19 mouse cellular contexts compared by ENCODE assay signal in the genomic region with DNA sequence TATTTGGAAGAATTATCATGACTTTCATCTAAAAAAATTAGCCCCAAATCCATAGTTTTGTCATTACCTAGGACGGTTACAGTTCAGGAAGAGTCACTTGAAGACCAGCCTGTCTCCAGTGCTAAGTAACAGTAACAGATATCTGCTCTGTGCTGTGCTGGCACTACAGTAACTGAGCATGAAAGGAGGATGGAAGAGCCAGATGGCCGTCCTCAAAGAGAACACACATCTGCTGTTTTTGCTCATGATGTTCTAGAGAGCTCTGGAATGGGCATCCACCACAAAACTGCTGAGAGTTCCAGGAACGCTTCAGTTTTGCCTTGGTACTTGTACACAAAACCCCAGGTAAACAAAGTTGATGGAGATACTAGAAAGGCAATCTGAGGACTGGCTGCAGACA. TPM values are rescaled to one million over a fixed set of nuclear protein-coding genes. Genes with fewer than 3 reads are reported as not detected.
DNase-seq lines count a peak whose midpoint lies in the region; ATAC-seq lines count a peak whose summit lies in the region.
"Had no signal": no experiment of that assay in that cellular context is flagged by ENCODE, and none has a peak within 500 bp of the region (broad histone marks: within the 10 kb centered on the region; RNA-seq: fewer than 3 reads in every experiment).

No protein-coding gene starts in this region.

- no peak overlapping the region for H3K9ac ChIP-seq in heart, embryonic 12.5 days
- H3K9ac ChIP-seq: limb, embryonic 13.5 days; liver, embryonic 14.5 days; neural tube, embryonic 13.5 days had no signal

- H3K4me1 ChIP-seq in heart, embryonic 10.5 days: peaks cover 19% of the 10 kb centered on the region; the same call in 1 of the 2 replicates
- peaks cover 15% of the 10 kb centered on the region for H3K4me1 ChIP-seq in heart, embryonic 12.5 days (replicated peaks)
- H3K4me1 ChIP-seq: neural tube, embryonic 13.5 days had no signal

- no peak overlapping the region for H3K4me3 ChIP-seq in heart, embryonic 10.5 days
- no peak overlapping the region for H3K4me3 ChIP-seq in heart, embryonic 12.5 days
- H3K4me3 ChIP-seq: limb, embryonic 13.5 days; neural tube, embryonic 13.5 days had no signal

- peak overlapping the region; percentile 62; the same call in 1 of the 2 replicates for H3K27ac ChIP-seq in heart, embryonic 10.5 days
- no peak overlapping the region for H3K27ac ChIP-seq in heart, embryonic 12.5 days (ENCODE audit: poor library complexity, severe bottlenecking)
- H3K27ac ChIP-seq: limb, embryonic 13.5 days; liver, embryonic 14.5 days; neural tube, embryonic 13.5 days had no signal

- H3K4me2 ChIP-seq in heart, embryonic 12.5 days: no peak overlapping the region
- H3K4me2 ChIP-seq: limb, embryonic 13.5 days; neural tube, embryonic 13.5 days had no signal

- DNase-seq in heart, embryonic 10.5 days (ENCODE audit: low spot score): no peak
- peak; percentile 75 for DNase-seq in brain, adult 2 months (ENCODE audit: low read depth, low spot score)
- DNase-seq in layer of hippocampus, adult 18-20 months (ENCODE audit: low spot score in 2 of 2): peak; percentile 55 to 87
- DNase-seq in left cerebral cortex, postnatal 25 days (ENCODE audit: low spot score in 2 of 2): peak; percentile 14 to 61
- DNase-seq in c-Kit-positive CD71-positive TER-119-positive erythroid progenitor cells, embryonic 14.5 days (ENCODE audit: low spot score): no peak
- no peak for DNase-seq in adrenal gland, postnatal 4 days (ENCODE audit: low spot score in 2 of 2)
- DNase-seq: adrenal gland, postnatal 36 days; B cell, adult 2 months; cerebellum, postnatal 10 days; gastrocnemius, postnatal 36 days; kidney, adult 2 months; kidney, postnatal 4 days; thymus, postnatal 4 days had no signal

- WGBS in heart, embryonic 10.5 days: 75% methylated on average over 3 of the region's 3 CpGs
- WGBS in heart, embryonic 12.5 days: 59% methylated on average over 3 of the region's 3 CpGs

- no peaks in the 10 kb centered on the region for H3K36me3 ChIP-seq in heart, embryonic 10.5 days
- no peaks in the 10 kb centered on the region for H3K36me3 ChIP-seq in heart, embryonic 12.5 days
- H3K36me3 ChIP-seq: limb, embryonic 13.5 days; neural tube, embryonic 13.5 days had no signal

- intact Hi-C loops in left cerebral cortex, postnatal 25 days (cut with DNase I): loop anchor here (5.0 kb wide), 1 partner anchor 99 kb away; no protein-coding TSS in a partner anchor

- H3K27me3 ChIP-seq in heart, embryonic 10.5 days (ENCODE audit: insufficient read depth, poor library complexity, severe bottlenecking): no peaks in the 10 kb centered on the region
- no peaks in the 10 kb centered on the region for H3K27me3 ChIP-seq in heart, embryonic 12.5 days (replicated peaks)

- ATAC-seq in heart, embryonic 12.5 days (ENCODE audit: insufficient number of reproducible peaks, low FRiP score): no peak

- no peaks in the 10 kb centered on the region for H3K9me3 ChIP-seq in heart, embryonic 10.5 days
- no peaks in the 10 kb centered on the region for H3K9me3 ChIP-seq in heart, embryonic 12.5 days (replicated peaks)
- H3K9me3 ChIP-seq: limb, embryonic 13.5 days; neural tube, embryonic 13.5 days had no signal

RNA-seq across cellular contexts. Expression of a gene that starts 59.1 kb away (rescaled TPM):
- 8.1 and 8.9 TPM in 2 replicates for polyA plus RNA-seq in heart, embryonic 10.5 days (2016; fragmentation: Nextera tagmentation; extraction: Ambion mirVana)
- 8.7 and 9.4 TPM in 2 replicates for polyA plus RNA-seq in heart, embryonic 12.5 days (2016; fragmentation: Nextera tagmentation; extraction: Ambion mirVana)
- total RNA-seq in layer of hippocampus, adult 18-20 months (2021): 10 to 100 TPM; 30.0 to 32.9 TPM
- total RNA-seq in left cerebral cortex, postnatal 25 days (2021): 10 to 100 TPM; 27.7 to 31.1 TPM
- total RNA-seq in adrenal gland, postnatal 4 days (2021): 10 to 100 TPM; 64.2 to 68.4 TPM
- total RNA-seq: hematopoietic stem cell, adult 5-6 weeks; megakaryocyte-erythroid progenitor cell, adult 5-6 weeks had no signal

Comparison
In these comparisons a context has a peak if more than half of its experiments do, and no peak if none do; other contexts are left out.
1. DNase-seq: peak in brain, adult 2 months (single experiment), layer of hippocampus, adult 18-20 months (2 of 2) and left cerebral cortex, postnatal 25 days (2 of 2); none in heart, embryonic 10.5 days (single experiment), c-Kit-positive CD71-positive TER-119-positive erythroid progenitor cells, embryonic 14.5 days (single experiment) and adrenal gland, postnatal 4 days (0 of 2).